Mouse (Mus musculus) neural tube, embryonic 14.5 days (tissue): Measurements from ENCODE around the gene Cd52. TPM values are rescaled to one million over a fixed set of nuclear protein-coding genes. Genes with fewer than 3 reads are reported as not detected.

ENCODE experiments used
- ATAC-seq: fragments of 200-750 bp; cut with Nextera tagmentation; 2 replicates; pipeline ENCODE4 v1.8.0; 2017; ENCODE audit warnings: low read depth, mild to moderate bottlenecking, moderate TSS enrichment, moderate library complexity
- H3K27ac ChIP-seq: fragments of 300-500 bp; sonication (generic); 2 replicates; pipeline ENCODE4 v1.5.1; 2014; ENCODE audit warnings: low read depth, mild to moderate bottlenecking, control low read depth, low read length, moderate library complexity, mixed read lengths
- H3K27me3 ChIP-seq: fragments of 300-500 bp; sonication (generic); 2 replicates; pipeline ENCODE4 v1.6.1; 2014; ENCODE audit warnings: low read length; ENCODE audit not compliant: control insufficient read depth, insufficient read depth
- H3K36me3 ChIP-seq: fragments of 300-500 bp; sonication (generic); 2 replicates; pipeline ENCODE4 v1.6.1; 2014; ENCODE audit warnings: low read length, mixed read lengths; ENCODE audit not compliant: control insufficient read depth, insufficient read depth
- H3K4me1 ChIP-seq: fragments of 300-500 bp; sonication (generic); 2 replicates; pipeline ENCODE4 v1.6.1; 2014; ENCODE audit warnings: low read length; ENCODE audit not compliant: control insufficient read depth, insufficient read depth
- H3K4me2 ChIP-seq: fragments of 300-500 bp; sonication (generic); 2 replicates; pipeline ENCODE4 v1.6.1; 2014; ENCODE audit warnings: mild to moderate bottlenecking, low read depth, low read length, control low read depth
- H3K4me3 ChIP-seq: fragments of 300-500 bp; sonication (generic); 2 replicates; pipeline ENCODE4 v1.5.1; 2014; ENCODE audit warnings: low read depth, low read length, control low read depth, mixed read lengths
- H3K9ac ChIP-seq: fragments of 300-500 bp; sonication (generic); replicated peaks from 2 replicates; pipeline ENCODE4 v1.6.1; 2014; ENCODE audit warnings: low read depth, mild to moderate bottlenecking, control low read depth, low read length, mixed read lengths
- H3K9me3 ChIP-seq: fragments of 300-500 bp; sonication (generic); 2 replicates; pipeline ENCODE4 v1.6.1; 2016; ENCODE audit warnings: low read length; ENCODE audit not compliant: control insufficient read depth
- WGBS: fragments of 180-500 bp; shearing (Covaris S2); extraction: QIAGEN DNeasy Blood & Tissue Kit; methylation state at CpG from one replicate; pipeline ENCODE4 v1.1.7; 2014; 5-methylcytosine and 5-hydroxymethylcytosine counted together
- polyA plus RNA-seq: library from polyadenylated mRNA; unstranded; fragments of >200 nt; fragmentation: Nextera tagmentation; extraction: Ambion mirVana; gene quantifications from 2 replicates; pipeline ENCODE4 v1.2.1, GENCODE M21; 2014

Cd52 gene
- polyA plus RNA-seq, 1 experiment from 2014 or later, result 2.1 TPM

- Histone ChIP-seq H3K36me3 (no peaks in the 10 kb centered on the region), H3K27ac (no peak overlapping the region), H3K27me3 (no peaks in the 10 kb centered on the region), H3K9ac (no peak overlapping the region), H3K4me1 (no peaks in the 10 kb centered on the region), H3K4me2 (no peak overlapping the region), H3K9me3 (no peaks in the 10 kb centered on the region), H3K4me3 (no peak overlapping the region)
- ATAC-seq, result no peak
- 92% methylated on average over 4 of the region's 4 CpGs for WGBS
These were observed 19.2 kb upstream of the Cd52 start for GRCm38 (mm10) chr4:134114038-134114437.

- Histone ChIP-seq H3K27ac (no peak overlapping the region), H3K4me3 (no peak overlapping the region), H3K9me3 (no peaks in the 10 kb centered on the region), H3K36me3 (no peaks in the 10 kb centered on the region), H3K4me1 (no peaks in the 10 kb centered on the region), H3K27me3 (no peaks in the 10 kb centered on the region), H3K4me2 (no peak overlapping the region), H3K9ac (no peak overlapping the region)
- WGBS, result 59% methylated on average over 10 of the region's 10 CpGs
- ATAC-seq, result no peak
These were observed 18.6 kb upstream of the Cd52 start for GRCm38 (mm10) chr4:134113356-134113994.

- WGBS, result 87% methylated on average over 6 of the region's 6 CpGs
- H3K36me3 ChIP-seq, result no peaks in the 10 kb centered on the region
- H3K9me3 ChIP-seq, result no peaks in the 10 kb centered on the region
- H3K4me3 ChIP-seq, result no peak overlapping the region
- no peaks in the 10 kb centered on the region for H3K4me1 ChIP-seq
- ATAC-seq, result no peak
- no peaks in the 10 kb centered on the region for H3K27me3 ChIP-seq
- no peak overlapping the region for H3K9ac ChIP-seq
- H3K4me2 ChIP-seq, result no peak overlapping the region
- H3K27ac ChIP-seq, result no peak overlapping the region
These were observed 17.5 kb upstream of the Cd52 start for GRCm38 (mm10) chr4:134112403-134112802.

GRCm38 (mm10) chr4:134110653-134111052, 15.8 kb upstream of the Cd52 start:
- H3K27ac ChIP-seq, result no peak overlapping the region
- H3K4me1 ChIP-seq, result no peaks in the 10 kb centered on the region
- H3K9ac ChIP-seq, result no peak overlapping the region
- no peaks in the 10 kb centered on the region for H3K9me3 ChIP-seq
- no peak for ATAC-seq
- no peaks in the 10 kb centered on the region for H3K36me3 ChIP-seq
- H3K4me2 ChIP-seq, result no peak overlapping the region
- 41% methylated on average over 3 of the region's 3 CpGs for WGBS
- H3K27me3 ChIP-seq, result no peaks in the 10 kb centered on the region
- H3K4me3 ChIP-seq, result no peak overlapping the region

- ATAC-seq, result no peak
- H3K27ac ChIP-seq, result no peak overlapping the region
- H3K36me3 ChIP-seq, result no peaks in the 10 kb centered on the region
- no peaks in the 10 kb centered on the region for H3K9me3 ChIP-seq
- WGBS, result 63% methylated on average over 5 of the region's 5 CpGs
- H3K4me2 ChIP-seq, result no peak overlapping the region
- no peak overlapping the region for H3K4me3 ChIP-seq
- H3K9ac ChIP-seq, result no peak overlapping the region
- no peaks in the 10 kb centered on the region for H3K4me1 ChIP-seq
- no peaks in the 10 kb centered on the region for H3K27me3 ChIP-seq
These were observed 13.3 kb upstream of the Cd52 start for GRCm38 (mm10) chr4:134108196-134108595.

- 92% methylated on average over 7 of the region's 7 CpGs for WGBS
- Histone ChIP-seq H3K27ac (no peak overlapping the region), H3K36me3 (no peaks in the 10 kb centered on the region), H3K4me2 (no peak overlapping the region), H3K9ac (no peak overlapping the region), H3K4me3 (no peak overlapping the region), H3K4me1 (no peaks in the 10 kb centered on the region), H3K9me3 (no peaks in the 10 kb centered on the region), H3K27me3 (no peaks in the 10 kb centered on the region)
- no peak for ATAC-seq
These were observed 12.8 kb upstream of the Cd52 start for GRCm38 (mm10) chr4:134107730-134108129.

GRCm38 (mm10) chr4:134106105-134106504, 11.2 kb upstream of the Cd52 start:
- Histone ChIP-seq H3K4me1 (no peaks in the 10 kb centered on the region), H3K4me2 (no peak overlapping the region), H3K27ac (no peak overlapping the region), H3K9ac (no peak overlapping the region), H3K27me3 (no peaks in the 10 kb centered on the region), H3K9me3 (no peaks in the 10 kb centered on the region), H3K4me3 (no peak overlapping the region), H3K36me3 (no peaks in the 10 kb centered on the region)
- 69% methylated on average over 7 of the region's 7 CpGs for WGBS
- no peak for ATAC-seq

- Histone ChIP-seq H3K4me3 (peak overlapping the region; percentile 63), H3K4me1 (no peaks in the 10 kb centered on the region), H3K4me2 (peak overlapping the region; percentile 51), H3K36me3 (no peaks in the 10 kb centered on the region), H3K9me3 (no peaks in the 10 kb centered on the region), H3K27me3 (no peaks in the 10 kb centered on the region), H3K27ac (no peak overlapping the region), H3K9ac (peak overlapping the region; percentile 54)
- peak; percentile 68 for ATAC-seq
- WGBS, result 4% methylated on average over 21 of the region's 21 CpGs
These were observed 7.8 kb upstream of the Cd52 start for GRCm38 (mm10) chr4:134102742-134103119.

GRCm38 (mm10) chr4:134101979-134102741, 7.3 kb upstream of the Cd52 start, which contains the start of gene Ubxn11:
Ubxn11 (plus strand) TSS chr4:134102570.
- Histone ChIP-seq H3K9me3 (no peaks in the 10 kb centered on the region), H3K27me3 (no peaks in the 10 kb centered on the region), H3K4me2 (peak within 1 kb of the TSS; percentile 51), H3K4me3 (peak within 1 kb of the TSS; percentile 63), H3K9ac (peak within 1 kb of the TSS; percentile 54), H3K4me1 (no peaks in the 10 kb centered on the region), H3K27ac (no peak within 1 kb of the TSS), H3K36me3 (no peaks in the 10 kb centered on the region)
- WGBS, result 19% methylated on average over 32 of the region's 34 CpGs
- peak; percentile 98 for ATAC-seq
